Mouse (Mus musculus) cortical plate, adult 2 months (tissue): Measurements from ENCODE around the gene Dusp5.

Source experiments
- CTCF ChIP-seq: fragments of 200-500 bp; IDR thresholded peaks from 2 replicates; pipeline ENCODE4 v1.5.1; 2011; ENCODE audit warnings: mild to moderate bottlenecking, control low read depth, low read length; ENCODE audit not compliant: insufficient read depth; ENCODE audit errors: extremely low read depth
- POLR2A ChIP-seq: fragments of 200-500 bp; IDR thresholded peaks from 2 replicates; pipeline ENCODE4 v1.6.1; 2011; ENCODE audit warnings: mild to moderate bottlenecking, low read length, control low read depth; ENCODE audit not compliant: insufficient read depth; ENCODE audit errors: extremely low read depth

- TF ChIP-seq POLR2A (no peak), CTCF (no peak)
Observed at GRCm38 (mm10) chr19:53539296-53539695, 10.4 kb downstream of the Dusp5 start.
